Mouse (Mus musculus): Measurements from ENCODE around the gene Madd.

Gene Madd

GRCm38 (mm10) chr2:91088987-91089386 is 94.7 kb downstream of the Madd start:
- no peak for DNase-seq

- DNase-seq, result no peak
Measured at GRCm38 (mm10) chr2:91087453-91087852, 96.2 kb downstream of the Madd start.
